Mouse (Mus musculus) kidney, postnatal 10 days (tissue): ENCODE data around the gene Lrfn2.
A peak's percentile ranks its signal among the peaks of the same experiment; 100 is the strongest.

Source experiments
- DNase-seq: peaks from one replicate; pipeline ENCODE4 v3.0.0; 2021; ENCODE audit warnings: mixed read lengths

Lrfn2 gene

DNA sequence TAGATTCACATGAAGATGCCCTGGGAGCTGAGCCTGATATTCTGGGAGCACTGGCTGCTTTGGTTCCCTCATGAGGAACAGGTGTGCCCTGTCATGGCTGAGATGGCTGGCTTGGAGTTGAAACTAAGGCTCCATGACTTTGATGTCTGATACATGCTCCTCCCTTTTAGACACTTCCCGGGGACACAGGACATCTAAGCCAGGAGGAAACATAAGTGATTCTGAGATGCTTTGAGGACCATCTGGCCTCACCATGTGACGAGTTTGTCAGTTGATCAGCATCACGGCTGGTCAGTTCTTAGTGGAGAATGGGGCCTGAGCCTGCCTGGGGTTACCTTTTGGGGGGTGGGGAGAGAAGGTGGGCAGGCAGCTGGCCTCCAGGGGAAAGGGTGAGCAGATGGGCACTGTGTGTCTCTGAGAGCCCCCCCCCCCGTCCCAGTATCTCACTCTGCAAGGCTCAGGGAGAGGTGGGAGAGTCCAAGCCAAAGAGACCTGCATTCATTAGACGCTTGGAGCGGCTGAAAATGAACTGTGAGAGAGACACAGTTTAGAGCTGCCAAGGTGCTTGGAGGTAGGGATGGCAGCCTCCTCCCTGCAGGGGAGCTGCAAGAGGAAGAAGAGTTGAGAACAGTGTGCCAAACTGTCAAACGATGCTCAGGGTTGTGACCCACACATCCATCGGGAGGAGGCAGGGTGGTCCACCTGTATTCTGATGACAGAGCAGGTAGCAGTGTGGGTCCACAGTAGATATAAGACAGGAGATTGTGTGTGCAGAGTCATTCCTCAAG is 105.2 kb downstream of the Lrfn2 start:
- no peak for DNase-seq

DNA sequence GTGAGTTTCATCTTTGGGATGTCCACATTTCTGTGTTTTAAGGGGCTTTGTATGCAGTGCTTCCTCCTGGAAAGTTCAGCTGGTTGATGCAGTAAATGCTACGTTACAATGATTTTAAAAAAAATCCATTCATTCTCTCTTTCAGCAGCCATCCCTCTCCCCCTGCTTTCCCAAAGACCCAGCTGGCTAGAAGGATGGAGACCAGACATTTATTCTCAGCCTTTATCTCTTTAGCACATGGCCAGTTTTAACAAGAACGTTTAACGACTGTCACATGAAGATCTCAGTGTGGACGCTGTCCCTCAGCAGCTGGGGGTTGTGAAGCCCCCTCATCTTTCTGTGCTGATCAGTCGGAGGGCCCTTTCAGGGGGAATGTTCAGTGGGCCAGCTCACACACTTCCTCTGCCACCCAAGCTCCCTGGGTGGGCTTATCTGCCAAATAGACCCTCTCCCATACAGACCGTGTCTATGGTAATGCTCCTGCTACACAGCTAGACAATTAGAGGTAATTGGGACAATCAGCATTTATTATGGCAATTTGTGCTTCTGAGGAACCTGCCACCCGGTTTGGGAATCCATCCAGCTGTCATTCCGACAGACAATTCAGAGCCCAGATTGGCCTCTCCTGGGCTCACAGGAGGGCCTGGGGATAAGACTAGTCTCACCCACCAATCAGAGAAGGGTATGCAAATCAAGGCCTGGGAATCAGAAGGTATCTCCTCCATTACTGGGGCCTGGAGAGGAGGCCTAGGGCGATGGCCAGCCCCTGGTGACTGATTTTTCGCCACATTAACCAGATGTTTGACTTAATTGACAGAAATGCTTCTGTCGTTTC is 111.8 kb downstream of the Lrfn2 start:
- no peak for DNase-seq

DNA sequence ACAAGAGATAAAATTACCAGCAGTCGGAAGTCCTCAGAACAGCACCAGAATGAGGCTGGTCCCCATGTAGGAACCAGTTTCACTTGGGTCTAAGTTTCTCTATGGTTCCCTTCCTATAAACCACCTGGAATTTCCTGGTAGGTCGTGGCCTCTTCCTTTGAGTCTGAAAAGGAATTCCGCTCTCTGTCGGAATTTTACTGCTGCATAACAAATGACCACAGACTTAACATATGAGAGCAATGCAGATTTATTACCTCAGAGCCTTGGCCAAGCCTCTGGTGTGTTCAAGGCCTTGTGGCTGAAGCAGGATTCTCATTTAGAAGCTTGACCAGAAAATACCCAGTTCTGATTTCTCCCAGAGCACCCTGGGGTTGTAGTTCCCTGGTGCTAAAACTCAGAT is 115.7 kb downstream of the Lrfn2 start:
- DNase-seq = peak; percentile 49

DNA sequence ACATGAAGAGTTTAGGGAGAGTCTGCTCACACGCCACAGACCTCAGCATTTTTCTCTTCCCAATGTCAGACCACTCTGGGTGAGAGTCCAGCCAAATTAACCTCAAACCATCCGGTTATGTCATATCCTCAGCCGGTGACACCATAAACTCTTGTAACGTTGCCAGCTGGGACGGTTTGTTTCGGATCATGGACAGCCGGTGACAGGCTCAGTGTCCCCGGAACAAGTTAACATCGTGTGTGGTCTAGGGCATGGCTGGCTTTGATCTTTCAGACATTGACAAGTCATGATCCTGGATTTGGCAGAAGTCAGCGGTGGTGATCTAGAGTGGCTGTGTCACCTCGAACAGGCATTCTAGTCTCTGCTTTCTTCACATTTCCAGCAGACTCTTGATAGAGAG is 119.1 kb downstream of the Lrfn2 start:
- peak; percentile 71 for DNase-seq

DNA sequence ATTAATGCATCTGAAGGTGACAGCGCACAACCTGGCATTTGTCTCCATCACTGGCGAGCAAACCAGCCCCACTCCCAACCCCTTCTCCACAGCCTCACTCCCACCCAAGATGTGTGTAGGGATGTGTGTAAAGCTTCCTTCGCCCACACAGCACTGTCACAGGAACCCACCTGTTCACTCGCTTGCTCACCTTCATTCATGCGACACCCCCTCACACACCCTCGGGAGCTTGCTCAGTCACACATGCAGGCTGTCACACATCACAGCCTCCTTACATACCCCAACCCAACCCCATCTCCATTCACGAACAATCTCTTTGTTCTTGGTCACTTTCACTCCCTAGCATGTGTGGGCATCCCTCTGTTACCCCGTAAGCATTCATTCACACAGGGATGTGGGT is 129.0 kb downstream of the Lrfn2 start:
- no peak for DNase-seq

DNA sequence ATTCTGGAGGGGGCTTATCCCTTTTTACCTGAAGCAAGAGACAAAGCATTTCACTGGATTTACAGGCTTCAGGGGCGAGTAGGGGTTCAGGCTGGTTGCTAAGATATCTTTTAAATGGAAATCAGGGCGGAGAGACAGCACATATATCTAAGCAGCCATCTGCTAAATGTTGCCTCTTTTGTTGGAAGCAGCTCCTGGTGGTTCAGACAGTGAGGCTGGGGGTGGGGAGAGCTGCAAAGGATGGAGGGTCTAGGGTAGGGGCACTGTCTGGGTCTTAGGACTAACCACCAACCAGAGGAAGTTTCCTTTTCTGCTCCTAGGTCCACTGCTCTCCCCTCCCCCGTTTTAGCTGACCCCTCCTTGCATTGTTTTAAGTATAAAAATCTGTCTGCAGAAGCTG is 131.6 kb downstream of the Lrfn2 start:
- no peak for DNase-seq

DNA sequence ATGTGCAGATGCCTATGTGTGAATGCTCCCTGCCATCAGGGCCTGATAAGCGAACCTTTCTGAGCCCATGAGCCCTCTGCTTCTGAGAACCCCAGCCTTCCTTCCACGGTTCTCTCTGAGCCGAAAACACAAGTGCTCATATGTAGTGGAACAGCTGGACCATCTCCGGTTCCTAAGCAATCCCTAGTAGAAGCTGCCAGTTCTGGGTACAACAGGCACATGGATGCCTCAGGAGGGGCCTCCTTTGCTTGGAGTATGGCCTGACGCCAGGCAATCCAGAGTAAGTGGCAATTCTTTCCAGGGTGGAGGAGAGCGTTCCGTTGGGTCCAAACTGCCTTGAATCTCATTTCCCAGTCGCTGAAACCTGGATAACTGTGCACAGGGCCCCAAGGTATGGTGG is 132.3 kb downstream of the Lrfn2 start:
- DNase-seq = no peak

DNA sequence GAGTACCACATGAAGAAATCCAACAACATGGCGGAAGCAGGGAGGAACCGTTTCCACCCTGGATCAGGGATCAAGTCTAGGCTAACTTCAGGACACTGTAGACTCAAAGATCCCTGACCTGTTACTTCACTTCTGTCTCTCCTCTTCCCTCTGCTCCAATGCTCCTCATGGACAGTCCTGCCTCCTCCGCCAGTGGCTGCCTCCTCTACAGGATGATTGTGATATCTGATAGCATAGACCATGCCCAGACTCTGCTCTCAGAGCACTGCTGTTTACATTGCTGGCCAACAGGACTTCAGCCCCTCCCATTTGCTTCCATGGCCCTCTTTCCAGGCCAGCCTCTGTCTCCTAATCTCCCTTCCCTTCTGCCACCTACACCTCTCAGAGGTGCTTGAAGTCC is 132.9 kb downstream of the Lrfn2 start:
- no peak for DNase-seq

DNA sequence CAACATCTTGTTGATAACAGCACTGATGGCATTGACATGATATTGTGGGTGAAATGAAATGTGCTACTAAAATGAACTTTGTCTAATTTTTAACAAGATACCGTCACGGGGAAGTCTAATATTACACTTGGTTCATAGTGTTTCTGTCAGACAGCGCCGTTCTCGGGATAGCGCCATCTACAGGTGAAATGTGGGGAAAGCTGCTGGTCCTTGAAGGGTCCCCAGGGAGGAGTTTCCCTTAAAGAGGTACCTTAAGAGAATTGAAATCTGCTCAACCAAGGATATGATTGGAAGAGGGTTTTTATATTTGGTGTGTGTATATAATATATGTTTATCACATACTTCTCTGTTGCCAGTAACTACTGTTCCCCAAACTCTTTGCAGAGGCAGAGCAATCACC is 134.6 kb downstream of the Lrfn2 start:
- DNase-seq = no peak

DNA sequence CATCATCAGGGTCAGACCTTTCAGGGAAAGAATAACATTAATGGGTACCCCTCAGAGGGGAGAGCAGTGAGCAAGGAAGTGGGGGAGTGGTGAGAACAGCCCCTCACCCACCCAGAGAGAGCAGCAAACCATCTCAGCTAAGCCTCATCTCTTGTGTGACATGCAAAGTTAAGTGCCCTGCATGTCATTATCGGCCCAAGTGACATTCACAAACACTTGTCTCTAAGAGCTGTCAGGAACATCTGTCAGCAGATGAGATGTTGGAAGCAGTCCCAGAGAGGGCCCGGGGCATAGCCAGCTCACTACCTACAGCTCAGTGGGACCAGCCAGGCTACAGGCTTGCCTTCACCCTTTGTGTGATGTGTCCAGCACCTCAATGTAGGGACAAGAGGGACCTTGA is 146.0 kb downstream of the Lrfn2 start:
- DNase-seq = no peak

DNA sequence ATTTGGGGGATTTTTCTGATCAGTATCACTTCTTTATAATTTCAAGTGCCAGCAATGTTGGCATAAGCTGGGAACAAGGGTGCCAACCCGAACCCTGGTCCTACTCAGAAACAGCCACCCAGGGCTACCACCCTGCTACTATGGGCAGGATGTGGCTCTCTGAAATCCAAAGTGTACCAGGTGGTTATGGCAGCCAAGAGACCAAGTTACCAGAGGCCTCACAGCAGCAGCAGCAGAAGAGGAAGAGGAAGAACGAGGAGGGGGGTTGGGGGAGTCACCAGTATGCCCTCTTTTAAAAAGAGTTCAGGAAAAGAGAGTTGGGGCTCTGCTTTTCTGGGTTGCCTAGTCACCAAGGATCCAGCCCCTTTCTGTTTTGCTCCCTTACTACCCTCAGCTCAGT is 147.5 kb downstream of the Lrfn2 start:
- no peak for DNase-seq

DNA sequence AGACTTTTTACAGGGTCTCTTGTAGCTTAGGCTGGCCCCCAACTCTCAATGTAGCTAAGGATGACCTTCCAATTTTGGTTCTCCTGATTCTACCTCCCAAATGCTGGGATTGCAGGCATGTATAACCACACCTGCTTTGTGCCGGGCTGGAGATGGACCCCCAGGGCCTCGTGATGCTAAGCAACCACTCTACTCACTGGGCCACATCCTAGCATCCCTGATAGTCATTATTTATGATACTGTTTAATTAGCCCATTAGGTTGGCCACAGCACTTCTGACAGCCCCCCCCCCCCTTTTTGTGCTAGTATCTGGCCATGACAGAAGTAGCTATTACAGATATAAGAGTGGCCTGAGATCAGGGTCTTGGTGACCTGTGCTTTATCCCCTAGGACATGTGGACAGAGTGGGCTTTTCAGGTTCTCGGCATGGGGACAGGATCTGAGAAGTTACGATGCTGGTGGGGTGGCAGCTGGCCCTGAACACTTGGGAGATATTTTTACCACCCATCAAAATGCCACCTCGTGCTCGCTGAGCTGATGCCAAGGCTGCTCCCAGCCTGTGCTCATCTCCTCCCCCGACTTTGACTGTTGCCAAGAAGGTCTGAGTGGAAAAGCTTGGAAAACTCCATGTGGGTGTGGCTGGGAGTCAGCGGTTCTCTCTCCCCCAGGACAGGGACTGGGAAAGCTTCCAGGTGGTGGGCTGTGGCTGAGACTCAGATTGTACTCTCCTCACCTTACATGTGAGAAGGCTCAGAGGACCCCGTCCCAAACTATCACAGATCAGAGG is 151.6 kb downstream of the Lrfn2 start:
- DNase-seq = no peak

DNA sequence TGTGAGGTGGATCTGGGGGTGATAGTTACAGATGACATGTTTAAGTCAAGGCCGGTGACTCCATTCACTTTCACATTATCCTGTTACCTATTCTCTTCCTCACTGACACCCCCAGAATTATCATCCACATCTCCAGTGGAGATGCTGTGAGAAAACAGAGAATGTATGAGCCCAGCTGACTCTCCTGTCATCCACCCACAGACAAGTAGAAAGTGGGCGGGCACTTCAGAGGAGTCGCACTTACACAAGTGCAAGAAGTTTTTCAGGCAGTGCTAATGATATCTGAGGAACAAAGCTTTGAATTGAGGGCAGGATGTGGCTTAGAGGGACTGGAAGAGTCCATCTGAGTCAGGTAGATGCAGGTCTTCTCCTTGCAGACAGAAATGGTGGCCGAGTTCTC is 152.9 kb downstream of the Lrfn2 start:
- no peak for DNase-seq

DNA sequence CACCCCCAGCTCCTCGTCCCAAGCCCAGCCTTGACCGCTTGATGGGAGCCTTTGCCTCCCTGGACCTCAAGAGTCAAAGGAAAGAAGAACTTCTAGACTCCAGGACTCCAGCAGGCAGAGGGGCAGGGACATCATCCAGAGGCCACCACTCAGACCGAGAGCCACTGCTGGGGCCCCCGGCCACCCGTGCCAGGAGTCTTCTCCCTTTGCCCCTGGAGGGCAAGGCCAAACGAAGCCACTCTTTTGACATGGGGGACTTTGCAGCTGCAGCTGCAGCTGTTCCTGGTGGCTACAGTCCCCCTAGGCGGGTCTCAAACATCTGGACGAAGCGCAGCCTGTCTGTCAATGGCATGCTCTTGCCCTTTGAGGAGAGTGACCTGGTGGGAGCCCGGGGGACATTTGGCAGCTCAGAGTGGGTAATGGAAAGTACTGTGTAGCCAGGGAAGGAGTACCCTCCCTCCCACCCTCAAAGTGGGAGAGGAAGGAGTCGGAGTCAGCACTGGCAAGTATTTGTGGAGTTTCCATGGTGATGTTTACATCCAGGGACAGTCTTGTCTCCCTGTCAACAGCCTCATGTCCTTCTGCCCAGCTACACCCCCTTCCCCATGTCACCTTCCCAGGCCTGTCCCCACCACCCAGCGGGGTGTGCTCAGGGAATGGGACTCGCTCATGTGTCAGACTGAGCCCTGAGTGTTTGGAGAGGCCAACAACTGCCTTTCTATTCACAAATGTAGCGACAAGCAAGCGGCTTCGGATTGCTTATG is 164.8 kb downstream of the Lrfn2 start:
- DNase-seq = no peak

DNA sequence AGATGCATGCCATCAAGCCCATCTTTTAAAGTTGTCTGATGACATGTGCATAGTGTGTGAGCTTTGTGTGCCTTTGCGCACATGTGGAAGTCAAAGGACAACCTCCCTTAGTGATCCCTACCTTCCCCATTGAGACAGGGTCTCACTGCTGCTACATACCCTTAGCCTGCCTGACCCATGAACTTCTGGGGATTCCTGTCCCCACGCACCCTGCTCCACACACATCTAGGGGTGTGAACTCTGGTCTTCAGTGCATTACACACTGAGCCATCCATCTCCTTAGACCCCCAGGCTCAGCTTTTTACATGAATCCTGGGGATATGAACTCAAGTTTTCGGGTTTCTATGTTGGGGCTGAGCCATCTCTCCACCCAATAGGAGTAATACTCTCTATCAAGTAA is 179.2 kb downstream of the Lrfn2 start:
- no peak for DNase-seq

DNA sequence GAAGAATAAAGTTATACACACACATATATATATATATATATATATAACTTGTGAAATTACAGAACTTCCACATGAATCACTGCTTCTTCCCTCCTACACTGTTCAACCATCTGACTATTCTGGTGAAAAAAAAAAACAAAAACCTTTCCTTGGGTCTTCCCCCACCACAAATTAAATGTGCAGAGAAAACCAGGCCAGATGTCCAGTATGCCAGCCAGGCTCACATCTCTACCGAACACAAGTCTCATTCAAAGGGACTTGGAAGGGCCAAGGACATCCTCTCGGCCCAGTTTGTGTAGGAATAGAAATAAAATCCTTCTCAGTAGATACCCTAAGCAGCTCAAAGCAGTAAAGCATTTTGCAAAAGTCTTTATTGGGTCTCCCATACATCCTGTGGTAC is 179.7 kb downstream of the Lrfn2 start:
- DNase-seq = no peak

DNA sequence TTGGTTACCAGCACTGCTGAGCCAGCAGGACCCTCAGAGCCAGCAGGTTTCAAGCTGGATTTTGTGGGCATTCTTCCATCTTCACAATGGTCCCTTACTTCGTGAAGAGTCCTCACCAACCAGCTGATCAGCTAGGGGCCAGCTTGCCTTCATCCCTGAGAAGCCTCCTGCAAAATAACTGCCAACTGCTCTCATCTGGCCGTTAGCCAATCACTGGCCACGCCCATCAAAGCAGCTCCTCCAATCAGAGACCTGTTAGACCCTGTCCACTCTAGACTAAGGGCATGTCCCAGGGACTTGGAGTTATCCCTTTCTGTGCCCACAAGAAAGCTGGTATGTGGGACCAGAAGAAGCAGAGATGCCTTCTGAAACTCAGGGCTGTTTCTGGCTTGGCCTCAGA is 181.2 kb downstream of the Lrfn2 start:
- DNase-seq = no peak

DNA sequence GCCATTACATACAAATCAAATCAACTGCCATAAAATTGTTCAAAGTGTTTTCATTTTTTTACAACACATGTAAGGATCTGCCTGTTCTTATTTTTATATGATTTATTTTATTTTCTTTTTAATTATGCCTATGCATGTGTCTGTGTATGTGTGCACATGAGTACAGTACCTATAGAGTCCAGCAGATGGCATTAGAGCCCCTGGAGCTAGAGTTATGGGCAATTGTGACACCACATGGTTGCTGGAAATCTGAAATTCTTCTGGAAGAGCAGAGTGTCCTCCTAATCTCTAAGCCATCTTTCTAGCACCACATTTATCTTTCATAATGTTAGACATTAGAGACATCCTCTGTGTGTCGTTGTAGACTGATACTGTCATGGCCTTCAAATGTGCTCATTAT is 192.0 kb downstream of the Lrfn2 start:
- no peak for DNase-seq

DNA sequence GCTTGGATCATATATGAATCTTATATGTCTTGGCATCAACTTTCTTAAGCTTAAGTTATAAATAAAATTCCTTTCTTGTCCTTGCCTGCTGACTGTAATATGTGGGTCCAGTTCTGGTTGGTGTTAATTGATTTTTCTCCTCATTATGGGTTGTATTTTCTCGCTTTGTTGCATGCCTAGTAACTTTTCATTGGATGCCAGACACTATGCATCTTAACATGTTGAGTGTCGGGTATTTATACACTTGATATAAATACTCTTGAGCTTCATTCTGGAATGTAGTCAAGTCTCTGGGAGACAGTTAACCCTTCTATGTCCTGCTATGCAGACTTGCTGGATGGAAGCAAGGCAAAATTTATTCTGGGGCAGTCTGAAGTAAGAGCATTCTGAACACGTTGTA is 192.5 kb downstream of the Lrfn2 start:
- DNase-seq = no peak
